Mouse (Mus musculus) ES-E14 (cell line): Measurements from ENCODE around the gene Slain1. TPM values are rescaled to one million over a fixed set of nuclear protein-coding genes. Genes with fewer than 3 reads are reported as not detected.

Source experiments
- DNase-seq: peaks from one replicate; pipeline ENCODE4 v3.0.0-alpha.2; 2013; ENCODE audit warnings: low read depth, low spot score
- H3K27ac ChIP-seq: 2 replicates; pipeline ENCODE4 v1.5.1; 2012; ENCODE audit warnings: low read depth, mild to moderate bottlenecking, low read length, moderate library complexity, mixed read lengths; ENCODE audit not compliant: poor library complexity, insufficient read depth, severe bottlenecking
- H3K36me3 ChIP-seq: 2 replicates; pipeline ENCODE4 v1.6.1; 2012; ENCODE audit warnings: mild to moderate bottlenecking, low read length, moderate library complexity, mixed read lengths; ENCODE audit not compliant: control insufficient read depth, poor library complexity, insufficient read depth, severe bottlenecking
- H3K4me1 ChIP-seq, 2 experiments: fragments of 150-350 bp in 1 of 2; sonication (generic) in 1 of 2; 2 replicates each; pipeline ENCODE4 v1.6.1; 2012; ENCODE audit warnings: low read length in 2 of 2, mild to moderate bottlenecking in 1 of 2, mixed read lengths in 1 of 2; ENCODE audit not compliant: control insufficient read depth in 2 of 2, insufficient read depth in 2 of 2, poor library complexity in 1 of 2
- H3K4me3 ChIP-seq, 2 experiments: fragments of 150-350 bp in 1 of 2; sonication (generic) in 1 of 2; 2 replicates each; pipeline ENCODE4 v1.5.1; 2012; ENCODE audit warnings: low read length in 2 of 2, low read depth in 1 of 2, mild to moderate bottlenecking in 1 of 2, mixed read lengths in 1 of 2; ENCODE audit not compliant: insufficient read depth in 1 of 2, poor library complexity in 1 of 2, severe bottlenecking in 1 of 2
- H3K9ac ChIP-seq: 2 replicates; pipeline ENCODE4 v1.6.1; 2012; ENCODE audit warnings: low read depth, mild to moderate bottlenecking, low read length, mixed read lengths; ENCODE audit not compliant: poor library complexity, insufficient read depth, severe bottlenecking
- H3K9me3 ChIP-seq: fragments of 150-350 bp; sonication (generic); 2 replicates; pipeline ENCODE4 v1.6.1; 2012; ENCODE audit warnings: low read depth, mild to moderate bottlenecking, low read length; ENCODE audit not compliant: control insufficient read depth, insufficient read depth
- CHD2 ChIP-seq: IDR thresholded peaks from 2 replicates; pipeline ENCODE4 v1.6.1; 2014; ENCODE audit warnings: mild to moderate bottlenecking, low read depth, low read length, inconsistent platforms
- HCFC1 ChIP-seq: IDR thresholded peaks from 2 replicates; pipeline ENCODE4 v1.6.1; 2012; ENCODE audit warnings: low read length, inconsistent platforms, borderline replicate concordance; ENCODE audit not compliant: insufficient read depth
- MAFK ChIP-seq: IDR thresholded peaks from 2 replicates; pipeline ENCODE4 v1.6.1; 2014; ENCODE audit warnings: mild to moderate bottlenecking, low read depth, low read length, inconsistent platforms; ENCODE audit not compliant: insufficient read depth
- ZC3H11A ChIP-seq: IDR thresholded peaks from 2 replicates; pipeline ENCODE4 v1.6.1; 2012; ENCODE audit warnings: low read depth, mild to moderate bottlenecking, inconsistent platforms, low read length, borderline replicate concordance
- ZNF384 ChIP-seq: IDR thresholded peaks from 2 replicates; pipeline ENCODE4 v1.6.1; 2012; ENCODE audit warnings: low read depth, low read length, inconsistent platforms
- in situ Hi-C, 2 experiments: fragments of 600-800 bp; cut with MboI; formaldehyde crosslinking; loops; one replicate each; pipeline ENCODE4 v1.15.1; 2025; ENCODE audit warnings: low sequenced_read_pairs in 2 of 2, inconsistent platforms in 1 of 2; ENCODE audit not compliant: unreplicated experiment in 2 of 2
- total RNA-seq: library from RNA; depleted of rRNA; stranded (reverse); fragments of 300-350 nt; gene quantifications from 2 replicates; pipeline ENCODE4 v1.2.3, GENCODE M21; 2012

Slain1 gene
- total RNA-seq, 1 experiment = 3.8 TPM

GRCm38 (mm10) chr14:103694295-103694694 is 44.3 kb downstream of the Slain1 start:
- H3K9ac ChIP-seq = no peak overlapping the region
- H3K4me3 ChIP-seq = no peak overlapping the region
- no peaks in the 10 kb centered on the region for H3K36me3 ChIP-seq
- no peaks in the 10 kb centered on the region for H3K4me1 ChIP-seq
- H3K9me3 ChIP-seq = no peaks in the 10 kb centered on the region
- in situ Hi-C loops = no loop called here
- TF ChIP-seq ZC3H11A (peak; percentile 63; the same call in 1 of the 2 replicates), CHD2 (no peak)
- H3K27ac ChIP-seq = no peak overlapping the region
- peak; percentile 69 for DNase-seq

DNA sequence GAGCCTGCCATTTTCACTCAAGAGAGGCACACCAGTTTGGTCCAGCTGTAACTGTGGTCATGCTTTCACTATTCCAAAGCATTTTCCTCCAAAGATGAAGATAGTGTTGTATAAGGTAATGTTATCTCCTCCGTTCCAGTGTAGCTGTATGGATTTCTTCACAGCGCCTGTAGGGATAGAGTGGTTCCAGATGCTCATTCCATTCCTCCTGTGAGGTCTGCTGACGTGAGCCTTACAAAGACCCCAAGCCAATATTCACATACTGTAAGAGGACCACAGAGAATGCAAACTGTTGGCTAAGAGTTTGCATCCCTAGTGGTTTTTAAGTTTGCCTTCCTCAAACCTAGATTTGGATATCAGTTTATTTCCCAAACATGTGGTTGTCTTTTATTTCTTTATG is 45.6 kb downstream of the Slain1 start:
- Histone ChIP-seq H3K4me3 (no peak overlapping the region), H3K27ac (no peak overlapping the region), H3K36me3 (no peaks in the 10 kb centered on the region), H3K9ac (no peak overlapping the region), H3K9me3 (no peaks in the 10 kb centered on the region), H3K4me1 (no peaks in the 10 kb centered on the region; a peak in 1 of 4 replicates)
- in situ Hi-C loops = no loop called here
- TF ChIP-seq MAFK = no peak
- TF ChIP-seq HCFC1 = no peak
- TF ChIP-seq ZC3H11A = no peak
- no peak for TF ChIP-seq CHD2
- TF ChIP-seq ZNF384 = no peak
- no peak for DNase-seq

GRCm38 (mm10) chr14:103697101-103697500 is 47.1 kb downstream of the Slain1 start:
- H3K4me1 ChIP-seq = no peaks in the 10 kb centered on the region; a peak in 1 of 4 replicates
- in situ Hi-C loops = no loop called here
- H3K9ac ChIP-seq = no peak overlapping the region
- no peaks in the 10 kb centered on the region for H3K9me3 ChIP-seq
- H3K27ac ChIP-seq = no peak overlapping the region
- no peak overlapping the region for H3K4me3 ChIP-seq
- no peak for TF ChIP-seq MAFK
- TF ChIP-seq CHD2 = no peak
- no peak for TF ChIP-seq ZNF384
- TF ChIP-seq HCFC1 = no peak
- no peak for TF ChIP-seq ZC3H11A
- DNase-seq = no peak
- no peaks in the 10 kb centered on the region; the same call in 1 of the 2 replicates for H3K36me3 ChIP-seq

DNA sequence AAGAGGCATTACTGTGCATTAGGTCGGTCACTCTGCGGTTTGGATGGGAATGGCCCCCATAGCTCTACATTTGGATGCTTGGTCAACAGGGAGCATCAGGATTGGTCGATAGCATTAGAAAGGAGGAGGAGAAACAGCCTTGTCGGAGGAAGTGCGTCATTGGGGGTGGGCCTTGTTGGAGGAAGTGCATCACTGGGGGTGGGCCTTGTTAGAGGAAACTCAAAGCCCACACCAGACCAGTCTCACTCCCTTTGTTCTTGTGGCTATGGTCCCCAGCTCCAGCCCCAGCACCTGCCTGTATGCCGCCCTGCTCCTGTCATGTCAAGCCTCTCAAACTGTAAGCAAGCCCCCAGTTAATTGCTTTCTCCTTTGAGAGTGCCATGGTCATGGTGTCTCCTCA is 49.3 kb downstream of the Slain1 start:
- TF ChIP-seq MAFK = no peak
- TF ChIP-seq ZNF384 = no peak
- TF ChIP-seq CHD2 = no peak
- TF ChIP-seq HCFC1 = no peak
- TF ChIP-seq ZC3H11A = no peak
- no peak overlapping the region for H3K4me3 ChIP-seq
- no peaks in the 10 kb centered on the region; a peak in 1 of 4 replicates for H3K4me1 ChIP-seq
- H3K27ac ChIP-seq = no peak overlapping the region
- in situ Hi-C loops = no loop called here
- no peak for DNase-seq
- H3K9me3 ChIP-seq = no peaks in the 10 kb centered on the region
- H3K36me3 ChIP-seq = no peaks in the 10 kb centered on the region; the same call in 1 of the 2 replicates
- H3K9ac ChIP-seq = no peak overlapping the region

DNA sequence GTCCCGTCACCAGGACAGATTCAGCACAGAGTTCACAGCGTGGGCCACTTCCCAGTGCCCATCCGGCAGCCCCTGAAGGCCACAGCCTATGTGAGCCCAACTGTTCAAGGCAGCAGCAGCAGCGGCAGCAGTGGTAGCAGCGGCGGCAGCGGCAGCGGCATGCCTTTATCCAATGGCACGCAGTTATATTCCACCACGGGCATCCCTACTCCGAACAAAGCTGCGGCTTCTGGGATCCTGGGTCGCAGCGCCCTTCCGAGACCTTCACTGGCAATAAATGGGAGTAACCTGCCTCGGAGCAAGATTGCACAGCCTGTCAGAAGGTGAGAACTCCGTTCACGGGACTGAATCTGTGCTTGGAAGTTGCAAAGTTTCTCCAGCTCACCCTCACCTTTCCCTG is 52.5 kb downstream of the Slain1 start:
- Histone ChIP-seq H3K4me1 (no peaks in the 10 kb centered on the region; a peak in 1 of 4 replicates), H3K9me3 (no peaks in the 10 kb centered on the region), H3K27ac (no peak overlapping the region), H3K9ac (no peak overlapping the region), H3K4me3 (no peak overlapping the region; a peak in 1 of 4 replicates), H3K36me3 (no peaks in the 10 kb centered on the region; the same call in 1 of the 2 replicates)
- in situ Hi-C loops = no loop called here
- TF ChIP-seq HCFC1 = no peak
- no peak for TF ChIP-seq CHD2
- no peak for TF ChIP-seq ZC3H11A
- no peak for DNase-seq
